Mouse (Mus musculus): ENCODE data around the gene Mrgprb1. TPM values are rescaled to one million over a fixed set of nuclear protein-coding genes. Genes with fewer than 3 reads are reported as not detected.
"Not testable (repeated sequence)": the region's sequence is repeated elsewhere in the genome, so short reads cannot be mapped to it uniquely, and the experiment has no call there.

Gene Mrgprb1
- total RNA-seq (2014; rRNA removed; ENCODE audit: low replicate concordance), result not detected in 2 replicates
- 0.12 and 0.19 TPM in 2 replicates for polyA plus RNA-seq (2015; fragmentation: Nextera tagmentation; extraction: Ambion mirVana)

DNA sequence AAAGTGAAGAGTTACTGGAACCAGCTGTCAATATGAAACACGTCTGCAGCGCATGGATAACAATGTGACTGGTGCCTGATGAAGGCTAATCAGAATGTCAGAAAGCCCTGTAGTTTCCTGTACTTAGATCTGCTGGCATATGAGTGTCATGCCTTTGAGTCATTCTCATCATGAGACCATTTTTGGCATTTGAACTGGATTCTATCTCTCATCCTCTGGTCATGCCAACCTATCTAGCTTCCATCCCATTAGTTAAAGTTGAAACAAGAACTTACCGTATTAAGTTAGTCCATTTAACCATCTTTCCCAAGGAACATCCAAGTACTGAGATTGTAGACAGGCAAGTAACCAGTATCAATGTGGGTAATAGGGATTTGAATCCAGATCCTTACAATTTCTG, at the start of gene Mrgprb1:
Gene Mrgprb1, minus strand, starts transcription at position 101 of the 400 bp plus-strand sequence.
- DNase-seq (ENCODE audit: low spot score) (no peak), ATAC-seq (ENCODE audit: insufficient read depth, low read depth) (no peak)
- Histone ChIP-seq H3K4me2 (ENCODE audit: low read depth, low read length) (no peak within 1 kb of the TSS), H3K4me3 (ENCODE audit: low read depth, low read length) (no peak within 1 kb of the TSS), H3K9me3 (replicated peaks; ENCODE audit: control insufficient read depth, low read length) (peaks cover 22% of the 10 kb centered on the region; the same call in 1 of the 2 replicates), H3K36me3 (replicated peaks; ENCODE audit: control insufficient read depth, insufficient read depth, low read length) (no peaks in the 10 kb centered on the region), H3K27me3 (ENCODE audit: control insufficient read depth, insufficient read depth, low read length) (no peaks in the 10 kb centered on the region), H3K27ac (ENCODE audit: low read depth) (no peak within 1 kb of the TSS), H3K9ac (replicated peaks; ENCODE audit: low read depth, low read length) (no peak within 1 kb of the TSS), H3K4me1 (ENCODE audit: control insufficient read depth, insufficient read depth) (no peaks in the 10 kb centered on the region)
- TF ChIP-seq CTCF (IDR thresholded peaks at IDR 0.05; ENCODE audit: low read depth) (no peak), EP300 (IDR thresholded peaks at IDR 0.05; ENCODE audit: low read depth) (no peak)
- 68% methylated on average over 3 of the region's 3 CpGs for WGBS

- H3K36me3 ChIP-seq (replicated peaks; ENCODE audit: control insufficient read depth, insufficient read depth, low read length), result no peaks in the 10 kb centered on the region
- H3K27me3 ChIP-seq (ENCODE audit: control insufficient read depth, insufficient read depth, low read length), result no peaks in the 10 kb centered on the region
- no peak for DNase-seq (ENCODE audit: low spot score)
- no peak within 1 kb of the TSS for H3K9ac ChIP-seq (replicated peaks; ENCODE audit: low read depth, low read length)
- H3K4me2 ChIP-seq (ENCODE audit: low read depth, low read length), result no peak within 1 kb of the TSS
- no peak within 1 kb of the TSS for H3K4me3 ChIP-seq (ENCODE audit: low read depth, low read length)
- no peaks in the 10 kb centered on the region for H3K4me1 ChIP-seq (ENCODE audit: control insufficient read depth, insufficient read depth)
- H3K9me3 ChIP-seq (replicated peaks; ENCODE audit: control insufficient read depth, low read length), result 0 out of 2 replicates have a peak, but pooled peaks cover 6% of the 10 kb centered on the region
- ATAC-seq (ENCODE audit: insufficient read depth, low read depth), result no peak
- H3K27ac ChIP-seq (ENCODE audit: low read depth), result no peak within 1 kb of the TSS
- TF ChIP-seq EP300 (IDR thresholded peaks at IDR 0.05; ENCODE audit: low read depth), result no peak
- no peak for TF ChIP-seq CTCF (IDR thresholded peaks at IDR 0.05; ENCODE audit: low read depth)
Measured at GRCm38 (mm10) chr7:48499221-48499620, 43.1 kb upstream of the Mrgprb1 start, which contains the start of gene Mrgprx2. Mrgprx2 (minus strand) TSS chr7:48499321.

DNA sequence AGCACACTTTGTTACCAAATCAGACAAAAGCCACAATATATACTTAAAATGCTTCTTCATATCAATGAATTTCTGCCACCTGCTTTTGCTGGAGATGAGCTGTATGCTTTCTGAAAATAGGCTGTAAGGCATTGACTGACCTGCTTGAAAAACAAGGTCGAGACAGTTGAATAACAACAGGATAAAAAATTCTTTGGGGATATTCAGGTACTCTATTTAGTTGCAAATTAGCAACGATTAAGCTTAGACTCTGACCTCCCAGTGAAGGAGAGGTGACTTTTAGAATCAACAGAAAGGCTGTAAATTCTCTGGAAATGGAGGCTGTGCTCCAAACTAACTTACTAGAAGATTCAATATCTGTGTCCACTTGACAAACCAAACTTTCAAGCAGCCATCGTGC, 19.6 kb downstream of the Mrgprb1 start:
- H3K9me3 ChIP-seq (replicated peaks; ENCODE audit: control insufficient read depth, low read length), result peaks cover 4% of the 10 kb centered on the region; the same call in 1 of the 2 replicates
- H3K27me3 ChIP-seq (ENCODE audit: control insufficient read depth, insufficient read depth, low read length), result no peaks in the 10 kb centered on the region
- H3K4me1 ChIP-seq (ENCODE audit: control insufficient read depth, insufficient read depth), result no peaks in the 10 kb centered on the region
- H3K4me2 ChIP-seq (ENCODE audit: low read depth, low read length), result no peak overlapping the region
- ATAC-seq (ENCODE audit: insufficient read depth, low read depth) (no peak), DNase-seq (ENCODE audit: low spot score) (no peak)
- H3K9ac ChIP-seq (replicated peaks; ENCODE audit: low read depth, low read length), result no peak overlapping the region
- WGBS, result 30% methylated on average over 3 of the region's 3 CpGs
- TF ChIP-seq EP300 (IDR thresholded peaks at IDR 0.05; ENCODE audit: low read depth) (no peak), CTCF (IDR thresholded peaks at IDR 0.05; ENCODE audit: low read depth) (no peak)
- no peak overlapping the region for H3K27ac ChIP-seq (ENCODE audit: low read depth)
- no peaks in the 10 kb centered on the region for H3K36me3 ChIP-seq (replicated peaks; ENCODE audit: control insufficient read depth, insufficient read depth, low read length)
- H3K4me3 ChIP-seq (ENCODE audit: low read depth, low read length), result no peak overlapping the region

GRCm38 (mm10) chr7:48435936-48436335, 20.2 kb downstream of the Mrgprb1 start:
- not testable (repeated sequence) for H3K4me2 ChIP-seq (ENCODE audit: low read depth, low read length); DNase-seq (ENCODE audit: low spot score); H3K9ac ChIP-seq (replicated peaks; ENCODE audit: low read depth, low read length); ATAC-seq (ENCODE audit: insufficient read depth, low read depth); H3K36me3 ChIP-seq (replicated peaks; ENCODE audit: control insufficient read depth, insufficient read depth, low read length); H3K4me3 ChIP-seq (ENCODE audit: low read depth, low read length); H3K9me3 ChIP-seq (replicated peaks; ENCODE audit: control insufficient read depth, low read length); H3K27ac ChIP-seq (ENCODE audit: low read depth); H3K4me1 ChIP-seq (ENCODE audit: control insufficient read depth, insufficient read depth); H3K27me3 ChIP-seq (ENCODE audit: control insufficient read depth, insufficient read depth, low read length)
- 60% methylated on average over 3 of the region's 3 CpGs for WGBS

Other genes with a start within 250 kb of the Mrgprb1 start
- not detected in 2 replicates for gene Mrgprb8, start 67.8 kb downstream of the Mrgprb1 start, total RNA-seq (2014; rRNA removed; ENCODE audit: low replicate concordance)
- not detected in 2 replicates for gene Mrgprb8, start 67.8 kb downstream of the Mrgprb1 start, polyA plus RNA-seq (2015; fragmentation: Nextera tagmentation; extraction: Ambion mirVana)
- gene Mrgprx2, start 43.0 kb upstream of the Mrgprb1 start, total RNA-seq (2014; rRNA removed; ENCODE audit: low replicate concordance), result not detected in 2 replicates
- gene Mrgprx2, start 43.0 kb upstream of the Mrgprb1 start, polyA plus RNA-seq (2015; fragmentation: Nextera tagmentation; extraction: Ambion mirVana), result 0.05 and 0.10 TPM in 2 replicates
- 3.3 TPM in 1 of 2 replicates, not detected in the other for gene Mrgprb2, start 101.7 kb upstream of the Mrgprb1 start, total RNA-seq (2014; rRNA removed; ENCODE audit: low replicate concordance)
- gene Mrgprb2, start 101.7 kb upstream of the Mrgprb1 start, polyA plus RNA-seq (2015; fragmentation: Nextera tagmentation; extraction: Ambion mirVana), result 0.37 and 0.49 TPM in 2 replicates
- not detected in 2 replicates for gene Mrgprb3, start 187.5 kb upstream of the Mrgprb1 start, total RNA-seq (2014; rRNA removed; ENCODE audit: low replicate concordance)
- not detected in 2 replicates for gene Mrgprb3, start 187.5 kb upstream of the Mrgprb1 start, polyA plus RNA-seq (2015; fragmentation: Nextera tagmentation; extraction: Ambion mirVana)